ENCODE assay signal across 10 mouse cellular contexts in genomic region chr4:70399476-70399875, GRCm38 (mm10).
"Had no signal": no experiment of that assay in that cellular context is flagged by ENCODE, and none has a peak within 500 bp of the region (broad histone marks: within the 10 kb centered on the region; RNA-seq: fewer than 3 reads in every experiment).

No protein-coding gene starts in this region.

- H3K4me3 ChIP-seq: kidney, embryonic 15.5 days; limb, embryonic 13.5 days; midbrain, embryonic 10.5 days; midbrain, embryonic 15.5 days had no signal

- H3K4me1 ChIP-seq: kidney, embryonic 15.5 days; midbrain, embryonic 10.5 days had no signal

- H3K9ac ChIP-seq: kidney, embryonic 15.5 days; limb, embryonic 13.5 days; liver, embryonic 14.5 days; midbrain, embryonic 15.5 days had no signal

- H3K27me3 ChIP-seq: kidney, embryonic 15.5 days; limb, embryonic 13.5 days; midbrain, embryonic 15.5 days had no signal

- ATAC-seq: midbrain, embryonic 15.5 days had no signal

- DNase-seq: kidney, postnatal 14 days; left cerebral cortex, postnatal 4 days; lung, adult 18-20 months; thymus, postnatal 4 days had no signal

- H3K27ac ChIP-seq: kidney, embryonic 15.5 days; limb, embryonic 13.5 days; liver, embryonic 14.5 days; midbrain, embryonic 10.5 days; midbrain, embryonic 15.5 days; stomach, postnatal 0 days had no signal

- H3K9me3 ChIP-seq: kidney, embryonic 15.5 days; limb, embryonic 13.5 days; midbrain, embryonic 10.5 days; midbrain, embryonic 15.5 days had no signal

- H3K4me2 ChIP-seq: kidney, embryonic 15.5 days; limb, embryonic 13.5 days; midbrain, embryonic 15.5 days had no signal

- H3K36me3 ChIP-seq: midbrain, embryonic 15.5 days had no signal
